Mouse (Mus musculus) lung, embryonic 14.5 days (tissue): Measurements from ENCODE around the gene Camk2d. TPM values are rescaled to one million over a fixed set of nuclear protein-coding genes. Genes with fewer than 3 reads are reported as not detected.

Source experiments
- ATAC-seq: fragments of 200-750 bp; cut with Nextera tagmentation; 2 replicates; pipeline ENCODE4 v1.8.0; 2017; ENCODE audit warnings: mild to moderate bottlenecking, moderate TSS enrichment, moderate library complexity; ENCODE audit not compliant: insufficient read depth
- DNase-seq: peaks from one replicate; pipeline ENCODE4 v3.0.0-alpha.2; 2015
- H3K27ac ChIP-seq: fragments of 300-500 bp; sonication (generic); 2 replicates; pipeline ENCODE4 v1.5.1; 2014; ENCODE audit warnings: low read depth, mild to moderate bottlenecking, moderate library complexity
- H3K27me3 ChIP-seq: fragments of 300-500 bp; sonication (generic); 2 replicates; pipeline ENCODE4 v1.6.1; 2014; ENCODE audit warnings: low read length, control low read depth; ENCODE audit not compliant: insufficient read depth
- H3K36me3 ChIP-seq: fragments of 300-500 bp; sonication (generic); 2 replicates; pipeline ENCODE4 v1.6.1; 2014; ENCODE audit warnings: control low read depth; ENCODE audit not compliant: insufficient read depth
- H3K4me1 ChIP-seq: fragments of 300-500 bp; sonication (generic); 2 replicates; pipeline ENCODE4 v1.6.1; 2014; ENCODE audit warnings: antibody characterized with exemption, control low read depth; ENCODE audit not compliant: insufficient read depth
- H3K4me2 ChIP-seq: fragments of 300-500 bp; sonication (generic); 2 replicates; pipeline ENCODE4 v1.6.1; 2014; ENCODE audit warnings: mild to moderate bottlenecking
- H3K4me3 ChIP-seq: fragments of 300-500 bp; sonication (generic); 2 replicates; pipeline ENCODE4 v1.5.1; 2014; ENCODE audit warnings: low read depth, low read length
- H3K9ac ChIP-seq: fragments of 300-500 bp; sonication (generic); 2 replicates; pipeline ENCODE4 v1.6.1; 2014
- H3K9me3 ChIP-seq: fragments of 300-500 bp; sonication (generic); 2 replicates; pipeline ENCODE4 v1.6.1; 2016; ENCODE audit warnings: low read depth, low read length, control low read depth
- CTCF ChIP-seq: IDR thresholded peaks from 2 replicates; pipeline ENCODE4 v1.5.1; 2016; ENCODE audit warnings: antibody characterized with exemption, low read depth
- WGBS: fragments of 180-500 bp; shearing (Covaris S2); extraction: QIAGEN DNeasy Blood & Tissue Kit; methylation state at CpG from one replicate; pipeline ENCODE4 v1.1.7; 2014; 5-methylcytosine and 5-hydroxymethylcytosine counted together
- polyA plus RNA-seq: library from polyadenylated mRNA; unstranded; fragments of >200 nt; fragmentation: Nextera tagmentation; extraction: Ambion mirVana; gene quantifications from 2 replicates; pipeline ENCODE4 v1.2.1, GENCODE M21; 2014

Gene Camk2d
- polyA plus RNA-seq, 1 experiment from 2014 or later: 43.2 TPM

GRCm38 (mm10) chr3:126770056-126770455 lies 174.0 kb downstream of the Camk2d start:
- no peak for TF ChIP-seq CTCF
- H3K27me3 ChIP-seq: no peaks in the 10 kb centered on the region
- no peak for DNase-seq
- 22% methylated on average over 6 of the region's 6 CpGs for WGBS
- no peaks in the 10 kb centered on the region for H3K9me3 ChIP-seq
- H3K4me3 ChIP-seq: no peak overlapping the region
- H3K36me3 ChIP-seq: no peaks in the 10 kb centered on the region
- H3K9ac ChIP-seq: no peak overlapping the region
- no peak overlapping the region for H3K27ac ChIP-seq
- no peak for ATAC-seq
- no peak overlapping the region for H3K4me2 ChIP-seq
- no peaks in the 10 kb centered on the region for H3K4me1 ChIP-seq

- no peaks in the 10 kb centered on the region for H3K27me3 ChIP-seq
- H3K27ac ChIP-seq: no peak overlapping the region
- no peak overlapping the region for H3K9ac ChIP-seq
- 74% methylated on average over 8 of the region's 8 CpGs for WGBS
- TF ChIP-seq CTCF: no peak
- no peaks in the 10 kb centered on the region for H3K36me3 ChIP-seq
- H3K9me3 ChIP-seq: no peaks in the 10 kb centered on the region
- H3K4me1 ChIP-seq: no peaks in the 10 kb centered on the region
- ATAC-seq (0 out of 2 replicates have a peak, but pooled peaks have one; percentile 15), DNase-seq (no peak)
- H3K4me3 ChIP-seq: no peak overlapping the region
- H3K4me2 ChIP-seq: no peak overlapping the region
These were observed 174.9 kb downstream of the Camk2d start for GRCm38 (mm10) chr3:126771032-126771431.

- H3K9me3 ChIP-seq: no peaks in the 10 kb centered on the region
- peak; percentile 97 for ATAC-seq
These were observed 175.4 kb downstream of the Camk2d start for GRCm38 (mm10) chr3:126771541-126771940.

GRCm38 (mm10) chr3:126776001-126776400 lies 179.9 kb downstream of the Camk2d start:
- no peak for ATAC-seq
- H3K4me2 ChIP-seq: no peak overlapping the region
- no peak overlapping the region for H3K27ac ChIP-seq
- no peak for TF ChIP-seq CTCF
- no peaks in the 10 kb centered on the region for H3K36me3 ChIP-seq
- 0 out of 2 replicates have a peak, but pooled peaks cover 3% of the 10 kb centered on the region for H3K4me1 ChIP-seq
- H3K27me3 ChIP-seq: no peaks in the 10 kb centered on the region
- no peak for DNase-seq
- no peak overlapping the region for H3K4me3 ChIP-seq
- H3K9me3 ChIP-seq: no peaks in the 10 kb centered on the region
- no peak overlapping the region for H3K9ac ChIP-seq

More at GRCm38 (mm10) chr3:126771541-126771940, 175.4 kb downstream of the Camk2d start:
- no peak overlapping the region for H3K9ac ChIP-seq
- peak; percentile 96 for TF ChIP-seq CTCF
- H3K27me3 ChIP-seq: no peaks in the 10 kb centered on the region
- no peak overlapping the region for H3K27ac ChIP-seq
- H3K4me2 ChIP-seq: no peak overlapping the region
- 21% methylated on average over 6 of the region's 6 CpGs for WGBS
- peak; percentile 89 for DNase-seq
- no peak overlapping the region for H3K4me3 ChIP-seq
- no peaks in the 10 kb centered on the region for H3K36me3 ChIP-seq
- H3K4me1 ChIP-seq: no peaks in the 10 kb centered on the region

GRCm38 (mm10) chr3:126777101-126777500 lies 181.0 kb downstream of the Camk2d start:
- ATAC-seq (no peak), DNase-seq (no peak)
- Histone ChIP-seq H3K27ac (no peak overlapping the region), H3K9ac (no peak overlapping the region), H3K27me3 (no peaks in the 10 kb centered on the region), H3K4me2 (no peak overlapping the region), H3K4me1 (0 out of 2 replicates have a peak, but pooled peaks cover 3% of the 10 kb centered on the region), H3K4me3 (no peak overlapping the region), H3K9me3 (no peaks in the 10 kb centered on the region), H3K36me3 (no peaks in the 10 kb centered on the region)
- TF ChIP-seq CTCF: no peak
- 90% methylated on average over 9 of the region's 9 CpGs for WGBS

GRCm38 (mm10) chr3:126777879-126778278 lies 181.8 kb downstream of the Camk2d start:
- H3K4me2 ChIP-seq: no peak overlapping the region
- H3K4me3 ChIP-seq: no peak overlapping the region
- no peak overlapping the region for H3K27ac ChIP-seq
- 91% methylated on average over 1 of the region's 1 CpGs for WGBS
- no peaks in the 10 kb centered on the region for H3K27me3 ChIP-seq
- 0 out of 2 replicates have a peak, but pooled peaks cover 3% of the 10 kb centered on the region for H3K4me1 ChIP-seq
- H3K36me3 ChIP-seq: no peaks in the 10 kb centered on the region
- ATAC-seq: no peak
- H3K9me3 ChIP-seq: no peaks in the 10 kb centered on the region
- no peak overlapping the region for H3K9ac ChIP-seq
- no peak for DNase-seq
- TF ChIP-seq CTCF: no peak

- no peak overlapping the region for H3K4me3 ChIP-seq
- 0 out of 2 replicates have a peak, but pooled peaks cover 3% of the 10 kb centered on the region for H3K4me1 ChIP-seq
- H3K27me3 ChIP-seq: no peaks in the 10 kb centered on the region
- peak; percentile 47; the same call in 1 of the 2 replicates for ATAC-seq
- WGBS: 51% methylated on average over 5 of the region's 5 CpGs
- H3K27ac ChIP-seq: no peak overlapping the region
- no peak overlapping the region for H3K9ac ChIP-seq
- 0 out of 2 replicates have a peak, but pooled peaks cover 1% of the 10 kb centered on the region for H3K36me3 ChIP-seq
- no peak for TF ChIP-seq CTCF
- H3K9me3 ChIP-seq: no peaks in the 10 kb centered on the region
- peak; percentile 11 for DNase-seq
- H3K4me2 ChIP-seq: no peak overlapping the region
These were observed 184.0 kb downstream of the Camk2d start for GRCm38 (mm10) chr3:126780014-126780615.
